Mouse (Mus musculus) heart, adult 2 months (tissue): ENCODE results near the gene Rabif. TPM values are rescaled to one million over a fixed set of nuclear protein-coding genes. Genes with fewer than 3 reads are reported as not detected.

Source experiments
- DNase-seq, 2 experiments: peaks; one replicate each; pipeline ENCODE4 v3.0.0; 2021
- H3K27ac ChIP-seq: fragments of 200-600 bp; 2 replicates; pipeline ENCODE4 v1.8.1; 2022
- H3K27me3 ChIP-seq: fragments of 200-500 bp; 2 replicates; pipeline ENCODE4 v1.6.1; 2012; ENCODE audit warnings: mild to moderate bottlenecking, low read length, inconsistent platforms, mixed read lengths; ENCODE audit not compliant: control insufficient read depth, insufficient read depth
- H3K36me3 ChIP-seq: fragments of 200-500 bp; 2 replicates; pipeline ENCODE4 v1.6.1; 2012; ENCODE audit warnings: low read length, inconsistent platforms; ENCODE audit not compliant: control insufficient read depth, insufficient read depth
- H3K4me1 ChIP-seq: fragments of 200-500 bp; 2 replicates; pipeline ENCODE4 v1.6.1; 2011; ENCODE audit warnings: low read length; ENCODE audit not compliant: control insufficient read depth, insufficient read depth
- H3K4me3 ChIP-seq: fragments of 200-600 bp; 2 replicates; pipeline ENCODE4 v1.8.1; 2022
- H3K79me2 ChIP-seq: fragments of 200-500 bp; replicated peaks from 2 replicates; pipeline ENCODE4 v1.6.1; 2012; ENCODE audit warnings: mild to moderate bottlenecking, inconsistent platforms, low read length, moderate library complexity, mixed read lengths; ENCODE audit not compliant: control insufficient read depth, insufficient read depth
- H3K9ac ChIP-seq: fragments of 200-500 bp; 2 replicates; pipeline ENCODE4 v1.6.1; 2012; ENCODE audit warnings: low read depth, mild to moderate bottlenecking, control low read depth, inconsistent platforms, low read length, mixed read lengths
- CTCF ChIP-seq: fragments of 200-600 bp; IDR thresholded peaks from 2 replicates; pipeline ENCODE4 v1.8.1; 2022; ENCODE audit warnings: antibody characterized with exemption, mild to moderate bottlenecking, moderate library complexity
- EP300 ChIP-seq: fragments of 200-500 bp; IDR thresholded peaks from 2 replicates; pipeline ENCODE4 v1.6.1; 2011; ENCODE audit warnings: low read depth, low read length, control low read depth; ENCODE audit not compliant: insufficient read depth
- POLR2A ChIP-seq: fragments of 200-500 bp; IDR thresholded peaks from 2 replicates; pipeline ENCODE4 v1.6.1; 2011; ENCODE audit warnings: mild to moderate bottlenecking, low read depth, low read length, control low read depth; ENCODE audit not compliant: insufficient read depth
- WGBS: fragments of 180-500 bp; shearing (Covaris S2); methylation state at CpG from one replicate; pipeline ENCODE4 v1.1.7; 2018; 5-methylcytosine and 5-hydroxymethylcytosine counted together
- intact Hi-C: fragments of 180-260 bp; cut with DNase I; formaldehyde crosslinking; loops from one replicate; pipeline ENCODE4 v1.15.1; 2025
- polyA plus RNA-seq: library from polyadenylated mRNA; depleted of rRNA; stranded (reverse); fragments of >200 nt; gene quantifications from 2 replicates; pipeline ENCODE4 v1.2.3, GENCODE M21; 2012
- total RNA-seq, 2 experiments: library from RNA; stranded (reverse); gene quantifications; 2 replicates each; pipeline ENCODE4 v1.2.3; 2021

The Rabif gene
- total and polyA plus RNA-seq, 3 experiments = 8.6 to 9.1 (median 9.1) TPM

DNA sequence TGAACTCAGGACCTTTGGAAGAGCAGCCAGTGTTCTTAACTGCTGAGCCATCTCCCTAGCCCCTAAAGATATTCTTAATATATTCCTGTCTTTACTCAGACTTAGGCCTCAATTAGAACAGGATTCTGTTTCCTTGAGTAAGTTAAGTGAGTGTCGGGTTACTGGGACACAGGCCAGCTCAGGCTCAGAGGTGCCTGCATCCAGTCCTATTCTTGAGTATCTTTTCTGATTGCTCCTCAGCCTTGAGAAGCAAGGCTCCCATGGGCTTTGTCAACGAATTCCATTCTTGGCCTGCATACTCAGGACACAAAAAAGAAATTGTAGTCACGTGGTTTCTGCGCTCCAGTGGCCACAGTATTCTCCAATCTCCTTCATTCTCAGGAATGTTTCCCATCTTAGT, 53.8 kb downstream of the Rabif start:
- Histone ChIP-seq H3K4me1 (no peaks in the 10 kb centered on the region), H3K4me3 (no peak overlapping the region), H3K27me3 (no peaks in the 10 kb centered on the region), H3K36me3 (no peaks in the 10 kb centered on the region), H3K79me2 (no peaks in the 10 kb centered on the region), H3K27ac (no peak overlapping the region), H3K9ac (no peak overlapping the region)
- intact Hi-C loops = no loop called here
- TF ChIP-seq EP300 (no peak), POLR2A (no peak), CTCF (no peak)
- DNase-seq = peak in 1 of 2 experiments; percentile 30
- WGBS = 68% methylated on average over 4 of the region's 4 CpGs

DNA sequence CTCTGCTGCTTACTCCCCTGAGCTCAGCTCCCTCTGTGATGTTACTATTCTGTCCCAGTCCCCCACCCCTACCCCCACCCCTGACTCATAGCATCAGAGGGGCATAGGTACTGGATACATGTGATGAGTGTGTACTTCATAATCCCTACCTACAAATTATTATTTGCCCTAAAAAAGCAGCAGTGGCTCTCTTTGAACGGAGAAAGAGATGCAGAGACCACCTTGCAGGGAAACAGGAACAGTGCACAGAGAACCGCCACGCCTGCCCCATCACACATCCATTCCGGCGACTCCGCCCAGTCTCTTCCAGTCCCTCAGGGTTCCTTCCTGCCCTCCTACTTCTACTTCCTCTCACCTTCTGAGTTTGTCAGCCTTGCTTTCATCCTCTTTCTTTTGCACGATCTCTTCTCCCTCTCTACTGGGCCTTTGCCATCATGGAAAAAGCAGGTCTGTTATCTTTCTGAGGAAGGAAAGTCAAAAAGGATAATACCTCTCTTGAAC, 55.2 kb downstream of the Rabif start, which contains the start of gene Mgat4e:
TSS of gene Mgat4e (minus strand) at position 51 of the 501 bp plus-strand sequence.
- no peaks in the 10 kb centered on the region for H3K27me3 ChIP-seq
- no peak for DNase-seq
- no peaks in the 10 kb centered on the region for H3K4me1 ChIP-seq
- H3K4me3 ChIP-seq = no peak within 1 kb of the TSS
- no peaks in the 10 kb centered on the region for H3K36me3 ChIP-seq
- WGBS = 44% methylated on average over 7 of the region's 7 CpGs
- no peak for TF ChIP-seq EP300
- TF ChIP-seq POLR2A = no peak
- no peak for TF ChIP-seq CTCF
- no peak within 1 kb of the TSS for H3K27ac ChIP-seq
- H3K9ac ChIP-seq = no peak within 1 kb of the TSS
- intact Hi-C loops = no loop called here
- H3K79me2 ChIP-seq = no peaks in the 10 kb centered on the region

GRCm38 (mm10) chr1:134551869-134552268, 57.4 kb downstream of the Rabif start:
- DNase-seq = no peak
- H3K27ac ChIP-seq = no peak overlapping the region
- intact Hi-C loops = no loop called here
- H3K27me3 ChIP-seq = no peaks in the 10 kb centered on the region
- WGBS = 76% methylated on average over 3 of the region's 3 CpGs
- H3K79me2 ChIP-seq = no peaks in the 10 kb centered on the region
- no peaks in the 10 kb centered on the region; the same call in 1 of the 2 replicates for H3K4me1 ChIP-seq
- H3K9ac ChIP-seq = no peak overlapping the region
- TF ChIP-seq CTCF (no peak), POLR2A (no peak), EP300 (no peak)
- H3K4me3 ChIP-seq = no peak overlapping the region
- no peaks in the 10 kb centered on the region for H3K36me3 ChIP-seq

DNA sequence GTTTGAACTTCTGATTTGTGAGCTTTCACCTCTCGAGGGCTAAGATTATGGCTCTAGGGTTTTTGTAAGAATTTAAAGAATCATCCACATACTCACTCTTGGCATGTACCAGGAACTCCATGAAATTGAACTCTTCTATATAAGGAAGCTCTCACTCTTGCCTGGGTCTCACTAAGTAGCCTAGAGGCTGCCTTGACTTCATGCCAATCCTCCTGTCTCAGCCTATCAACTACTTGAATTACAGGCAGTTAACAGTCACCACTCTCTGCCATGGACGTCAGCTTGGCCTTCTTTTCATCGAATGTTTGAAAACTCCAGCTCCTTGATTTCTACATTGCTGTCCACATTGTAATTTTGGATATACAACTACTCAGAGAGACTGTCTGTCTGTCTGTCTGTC, 57.9 kb downstream of the Rabif start:
- H3K36me3 ChIP-seq = no peaks in the 10 kb centered on the region

DNA sequence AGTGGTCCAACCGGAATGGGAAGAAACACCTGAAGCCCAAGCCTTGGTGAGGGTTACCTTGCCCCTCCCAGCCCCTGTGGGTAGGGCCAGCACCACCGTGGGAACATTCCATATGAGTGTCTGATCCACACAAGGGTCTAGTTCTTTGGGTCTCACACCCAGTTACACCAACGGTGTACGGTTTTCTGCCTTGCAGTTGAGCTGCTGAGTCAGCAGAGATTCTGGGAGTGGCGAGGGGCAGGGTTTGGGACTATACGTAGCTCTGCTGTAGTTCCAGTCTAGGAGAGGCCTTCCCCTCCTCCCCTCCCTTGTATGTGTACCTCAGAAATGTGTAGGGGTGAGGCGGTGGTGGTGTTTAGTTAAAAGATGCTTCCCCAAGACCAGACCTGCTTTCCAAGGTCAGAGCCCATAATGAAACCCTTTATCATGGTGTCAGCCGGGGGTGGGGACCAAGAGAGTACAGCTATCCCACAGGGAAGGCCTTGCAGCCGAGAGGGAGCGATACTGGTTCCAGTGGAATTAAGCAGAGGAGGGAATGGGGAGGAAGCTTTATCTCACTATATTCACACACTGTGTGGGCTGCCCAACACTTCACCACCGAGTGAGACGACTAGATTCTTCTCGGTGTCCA, 60.9 kb downstream of the Rabif start:
- H3K4me3 ChIP-seq = no peak overlapping the region
- WGBS = 52% methylated on average over 13 of the region's 13 CpGs
- H3K79me2 ChIP-seq = no peaks in the 10 kb centered on the region
- H3K27ac ChIP-seq = no peak overlapping the region
- intact Hi-C loops = no loop called here
- peaks cover 3% of the 10 kb centered on the region for H3K4me1 ChIP-seq
- TF ChIP-seq EP300 (no peak), POLR2A (no peak), CTCF (no peak)
- no peak overlapping the region for H3K9ac ChIP-seq
- no peaks in the 10 kb centered on the region for H3K36me3 ChIP-seq
- no peaks in the 10 kb centered on the region for H3K27me3 ChIP-seq
- no peak for DNase-seq

More for the DNA sequence above, 57.9 kb downstream of the Rabif start:
- Histone ChIP-seq H3K27ac (no peak overlapping the region), H3K4me3 (no peak overlapping the region), H3K79me2 (no peaks in the 10 kb centered on the region), H3K4me1 (peaks cover 3% of the 10 kb centered on the region), H3K9ac (no peak overlapping the region), H3K27me3 (no peaks in the 10 kb centered on the region)
- 57% methylated on average over 3 of the region's 3 CpGs for WGBS
- intact Hi-C loops = no loop called here
- no peak for TF ChIP-seq EP300
- no peak for TF ChIP-seq CTCF
- no peak for TF ChIP-seq POLR2A
- no peak for DNase-seq

GRCm38 (mm10) chr1:134555871-134556670, 61.6 kb downstream of the Rabif start:
- WGBS = 3% methylated on average over 45 of the region's 46 CpGs
- Histone ChIP-seq H3K27me3 (no peaks in the 10 kb centered on the region), H3K27ac (peak overlapping the region; percentile 85), H3K79me2 (peaks cover 6% of the 10 kb centered on the region), H3K4me3 (peak overlapping the region; percentile 94), H3K36me3 (no peaks in the 10 kb centered on the region), H3K9ac (peak overlapping the region; percentile 78), H3K4me1 (peaks cover 3% of the 10 kb centered on the region)
- intact Hi-C loops = loop anchor here (2.0 kb wide), 1 partner anchor 61 kb away; the partner anchor contains the start of gene Rabif
- peak in 1 of 2 experiments; percentile 22 for DNase-seq
- no peak for TF ChIP-seq EP300
- no peak for TF ChIP-seq POLR2A
- TF ChIP-seq CTCF = no peak
